Comparison of ENCODE assay signal across 19 mouse cellular contexts in the genomic region with DNA sequence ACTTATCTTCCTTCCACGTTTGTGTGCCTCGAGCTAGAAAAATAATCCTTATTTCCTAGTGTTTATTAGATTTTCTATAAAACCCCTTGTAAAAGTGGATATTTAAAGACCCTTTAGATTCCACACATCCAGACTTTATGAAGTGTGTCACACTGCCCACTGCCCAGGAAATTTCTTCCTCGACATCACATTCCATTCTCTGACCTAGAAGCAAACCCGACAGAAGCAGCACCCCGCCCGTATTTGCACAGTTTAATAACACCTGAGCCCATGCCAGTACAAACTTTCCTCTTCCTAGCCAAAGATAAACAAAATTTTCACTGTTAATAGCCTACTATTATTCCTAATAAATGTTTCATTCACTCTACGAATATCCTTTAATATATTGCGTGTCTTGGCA.
DNase-seq lines count a peak whose midpoint lies in the region; ATAC-seq and TF ChIP-seq lines count a peak whose summit lies in the region.
"Had no signal": no experiment of that assay in that cellular context is flagged by ENCODE, and none has a peak within 500 bp of the region (broad histone marks: within the 10 kb centered on the region; RNA-seq: fewer than 3 reads in every experiment).

No protein-coding gene starts in this region.

- TF ChIP-seq CTCF in lung, embryonic 14.5 days (IDR thresholded peaks at IDR 0.05; ENCODE audit: low read depth) = no peak
- TF ChIP-seq CTCF in lung, postnatal 0 days (IDR thresholded peaks at IDR 0.05) = no peak

- no peak for DNase-seq in kidney, postnatal 4 days
- peak; percentile 41 for DNase-seq in lung, embryonic 14.5 days
- no peak for DNase-seq in lung, postnatal 0 days (ENCODE audit: low spot score)
- DNase-seq in forelimb bud, embryonic 11.5 days (ENCODE audit: low read depth, low spot score) = peak; percentile 27
- peak; percentile 44 for DNase-seq in limb, embryonic 14.5 days (ENCODE audit: low spot score)
- DNase-seq: adrenal gland, adult 2 months; adrenal gland, postnatal 25 days; cerebellum, adult 9-11 months; cerebellum, postnatal 36 days; gastrocnemius, adult 2 months; gastrocnemius, postnatal 25 days had no signal

- H3K4me3 ChIP-seq in kidney, embryonic 15.5 days (replicated peaks) = no peak overlapping the region
- H3K4me3 ChIP-seq in lung, embryonic 14.5 days (ENCODE audit: low read depth, low read length) = no peak overlapping the region
- H3K4me3 ChIP-seq in lung, postnatal 0 days (ENCODE audit: low read depth, low read length) = no peak overlapping the region
- no peak overlapping the region for H3K4me3 ChIP-seq in limb, embryonic 14.5 days (replicated peaks; ENCODE audit: low read length)
- H3K4me3 ChIP-seq: embryonic facial prominence, embryonic 13.5 days; forebrain, embryonic 12.5 days; gastrocnemius, adult 2 months; heart, embryonic 12.5 days; hindbrain, embryonic 10.5 days had no signal

- TF ChIP-seq POLR2A in limb, embryonic 14.5 days (IDR thresholded peaks at IDR 0.05; ENCODE audit: borderline replicate concordance, extremely low read depth, insufficient read depth, insufficient read length) = no peak

- TF ChIP-seq EP300 in lung, postnatal 0 days (IDR thresholded peaks at IDR 0.05) = no peak

- H3K9me3 ChIP-seq in kidney, embryonic 15.5 days (replicated peaks) = no peaks in the 10 kb centered on the region
- no peaks in the 10 kb centered on the region for H3K9me3 ChIP-seq in lung, embryonic 14.5 days (ENCODE audit: low read depth, low read length)
- H3K9me3 ChIP-seq in lung, postnatal 0 days (ENCODE audit: low read length) = no peaks in the 10 kb centered on the region
- H3K9me3 ChIP-seq in limb, embryonic 14.5 days (ENCODE audit: control insufficient read depth, low read length) = no peaks in the 10 kb centered on the region
- H3K9me3 ChIP-seq: embryonic facial prominence, embryonic 13.5 days; forebrain, embryonic 12.5 days; heart, embryonic 12.5 days; hindbrain, embryonic 10.5 days had no signal

- H3K27me3 ChIP-seq in kidney, embryonic 15.5 days = no peaks in the 10 kb centered on the region
- no peaks in the 10 kb centered on the region for H3K27me3 ChIP-seq in lung, embryonic 14.5 days (ENCODE audit: insufficient read depth, low read length)
- no peaks in the 10 kb centered on the region for H3K27me3 ChIP-seq in lung, postnatal 0 days (replicated peaks; ENCODE audit: insufficient read depth, low read length)
- peaks cover 39% of the 10 kb centered on the region for H3K27me3 ChIP-seq in limb, embryonic 14.5 days (ENCODE audit: control insufficient read depth, insufficient read depth, low read length)
- H3K27me3 ChIP-seq: embryonic facial prominence, embryonic 13.5 days; forebrain, embryonic 12.5 days; heart, embryonic 12.5 days had no signal

- ATAC-seq in kidney, embryonic 15.5 days (replicated peaks; ENCODE audit: low FRiP score) = 0 out of 2 replicates have a peak, but pooled peaks have one; percentile 40
- peak; percentile 63; the same call in 1 of the 2 replicates for ATAC-seq in lung, embryonic 14.5 days (ENCODE audit: insufficient read depth)
- ATAC-seq in lung, postnatal 0 days = no peak
- peak; percentile 67 for ATAC-seq in limb, embryonic 14.5 days (ENCODE audit: low FRiP score, low read depth)
- no peak for ATAC-seq in megakaryocyte-erythroid progenitor cell, adult 5-6 weeks (replicated peaks; ENCODE audit: low FRiP score, low TSS enrichment, poor library complexity, severe bottlenecking)
- ATAC-seq in frontal cortex, adult (ENCODE audit: low TSS enrichment) = no peak
- ATAC-seq: forebrain, embryonic 16.5 days had no signal

- H3K4me2 ChIP-seq in kidney, embryonic 15.5 days = no peak overlapping the region
- H3K4me2 ChIP-seq in lung, embryonic 14.5 days = no peak overlapping the region
- no peak overlapping the region for H3K4me2 ChIP-seq in lung, postnatal 0 days (replicated peaks; ENCODE audit: low read depth, low read length)
- H3K4me2 ChIP-seq in limb, embryonic 14.5 days (replicated peaks; ENCODE audit: low read depth, low read length, severe bottlenecking) = no peak overlapping the region
- H3K4me2 ChIP-seq: embryonic facial prominence, embryonic 13.5 days; forebrain, embryonic 12.5 days; heart, embryonic 12.5 days had no signal

- no peaks in the 10 kb centered on the region for H3K36me3 ChIP-seq in kidney, embryonic 15.5 days
- H3K36me3 ChIP-seq in lung, embryonic 14.5 days (ENCODE audit: insufficient read depth) = no peaks in the 10 kb centered on the region
- no peaks in the 10 kb centered on the region for H3K36me3 ChIP-seq in lung, postnatal 0 days (ENCODE audit: insufficient read depth, low read length)
- no peaks in the 10 kb centered on the region for H3K36me3 ChIP-seq in limb, embryonic 14.5 days (ENCODE audit: control insufficient read depth, insufficient read depth, low read length)
- H3K36me3 ChIP-seq: embryonic facial prominence, embryonic 13.5 days; forebrain, embryonic 12.5 days; heart, embryonic 12.5 days; hindbrain, embryonic 10.5 days had no signal

- WGBS in kidney, embryonic 15.5 days = 30% methylated on average over 8 of the region's 8 CpGs
- 29% methylated on average over 8 of the region's 8 CpGs for WGBS in lung, embryonic 14.5 days
- WGBS in lung, postnatal 0 days = 32% methylated on average over 8 of the region's 8 CpGs
- 21% methylated on average over 8 of the region's 8 CpGs for WGBS in limb, embryonic 14.5 days

- H3K9ac ChIP-seq in kidney, embryonic 15.5 days = no peak overlapping the region
- H3K9ac ChIP-seq in lung, embryonic 14.5 days = no peak overlapping the region
- H3K9ac ChIP-seq in lung, postnatal 0 days (replicated peaks; ENCODE audit: low read depth) = no peak overlapping the region
- no peak overlapping the region for H3K9ac ChIP-seq in limb, embryonic 14.5 days (ENCODE audit: low read depth, low read length, severe bottlenecking)
- H3K9ac ChIP-seq: embryonic facial prominence, embryonic 13.5 days; forebrain, embryonic 12.5 days; heart, embryonic 12.5 days had no signal

- no peak overlapping the region; the same call in 1 of the 2 replicates for H3K27ac ChIP-seq in kidney, embryonic 15.5 days
- H3K27ac ChIP-seq in lung, embryonic 14.5 days (ENCODE audit: low read depth) = no peak overlapping the region
- no peak overlapping the region for H3K27ac ChIP-seq in lung, postnatal 0 days (ENCODE audit: low read length)
- H3K27ac ChIP-seq in limb, embryonic 14.5 days (replicated peaks; ENCODE audit: low read depth, low read length) = no peak overlapping the region
- H3K27ac ChIP-seq: embryonic facial prominence, embryonic 13.5 days; forebrain, embryonic 12.5 days; gastrocnemius, adult 2 months; hindbrain, embryonic 10.5 days had no signal

- peaks cover 18% of the 10 kb centered on the region for H3K4me1 ChIP-seq in kidney, embryonic 15.5 days
- no peaks in the 10 kb centered on the region for H3K4me1 ChIP-seq in lung, embryonic 14.5 days (ENCODE audit: insufficient read depth)
- H3K4me1 ChIP-seq in lung, postnatal 0 days (ENCODE audit: insufficient read depth, low read depth, low read length) = no peaks in the 10 kb centered on the region; the same call in 1 of the 2 replicates
- peaks cover 6% of the 10 kb centered on the region; the same call in 1 of the 2 replicates for H3K4me1 ChIP-seq in limb, embryonic 14.5 days (ENCODE audit: control insufficient read depth, insufficient read depth, low read length)
- H3K4me1 ChIP-seq: embryonic facial prominence, embryonic 13.5 days; forebrain, embryonic 12.5 days; hindbrain, embryonic 10.5 days had no signal

Comparison
In these comparisons a context has a peak if more than half of its experiments do, and no peak if none do; other contexts are left out.
1. ATAC-seq: peak in kidney, embryonic 15.5 days (single experiment), lung, embryonic 14.5 days (single experiment) and limb, embryonic 14.5 days (single experiment); none in lung, postnatal 0 days (single experiment), megakaryocyte-erythroid progenitor cell, adult 5-6 weeks (single experiment) and frontal cortex, adult (single experiment).
2. DNase-seq: peak in lung, embryonic 14.5 days (single experiment), forelimb bud, embryonic 11.5 days (single experiment) and limb, embryonic 14.5 days (single experiment); none in kidney, postnatal 4 days (0 of 2) and lung, postnatal 0 days (single experiment).